Comparison of ENCODE assay signal across 8 mouse cellular contexts in the genomic region with DNA sequence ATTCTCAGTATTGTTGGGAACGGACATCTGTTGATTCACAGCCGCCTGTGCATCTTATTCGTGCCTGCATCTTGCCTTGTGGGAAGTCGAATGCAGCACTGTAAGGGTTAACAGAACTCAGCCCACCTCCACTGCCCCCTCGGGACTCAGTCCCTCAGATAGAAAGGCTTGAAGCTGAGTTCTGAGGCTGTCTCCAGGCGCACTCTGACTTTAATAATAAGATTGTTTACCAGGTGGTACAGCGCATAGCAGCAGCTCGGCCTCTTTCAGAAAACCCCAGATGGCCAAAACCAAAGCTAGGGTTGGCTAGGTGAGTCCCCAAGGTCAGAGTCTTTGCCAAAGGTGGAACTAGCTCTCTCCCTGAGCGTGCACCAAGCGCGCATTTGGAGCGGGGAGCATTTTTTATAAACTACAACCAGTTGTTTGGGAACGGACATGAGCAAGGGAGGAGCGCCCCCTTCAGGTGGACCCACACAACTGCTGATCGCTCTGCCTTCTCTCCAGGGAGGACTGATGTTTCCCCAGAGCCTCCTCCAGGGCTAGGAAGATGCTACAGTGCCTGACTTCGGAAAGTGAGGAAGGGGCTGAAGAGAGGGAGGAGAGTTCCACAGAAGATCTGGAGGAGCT. TPM values are rescaled to one million over a fixed set of nuclear protein-coding genes. Genes with fewer than 3 reads are reported as not detected.
DNase-seq lines count a peak whose midpoint lies in the region; ATAC-seq and TF ChIP-seq lines count a peak whose summit lies in the region.

A gene (plus strand): TSS at position 548 of the 627 bp plus-strand sequence.

- no peaks in the 10 kb centered on the region for H3K4me1 ChIP-seq in forebrain, embryonic 11.5 days (replicated peaks; ENCODE audit: control insufficient read depth, insufficient read depth, low read length)
- H3K4me1 ChIP-seq in hindbrain, postnatal 0 days (ENCODE audit: insufficient read depth, low read length): no peaks in the 10 kb centered on the region; the same call in 1 of the 2 replicates

- peak; percentile 54 for DNase-seq in CD4-positive, CD25-positive, alpha-beta regulatory T cell, adult 2 months (ENCODE audit: low read depth, low spot score)
- DNase-seq in brain, adult 2 months (ENCODE audit: low read depth, low spot score): peak; percentile 66
- peak; percentile 90 for DNase-seq in forebrain, embryonic 11.5 days (ENCODE audit: low spot score)
- peak; percentile 79 for DNase-seq in hindbrain, postnatal 0 days (ENCODE audit: low spot score)
- DNase-seq in left cerebral cortex, postnatal 14 days (ENCODE audit: low spot score in 2 of 2): peak; percentile 35 to 62
- DNase-seq in skeletal muscle tissue, adult 2 months (ENCODE audit: low read depth, low spot score): peak; percentile 26

- WGBS in forebrain, embryonic 11.5 days: 19% methylated on average over 16 of the region's 16 CpGs
- 17% methylated on average over 16 of the region's 16 CpGs for WGBS in hindbrain, postnatal 0 days

- no peak within 1 kb of the TSS for H3K4me3 ChIP-seq in forebrain, embryonic 11.5 days (ENCODE audit: low read depth, low read length)
- no peak within 1 kb of the TSS for H3K4me3 ChIP-seq in hindbrain, postnatal 0 days (ENCODE audit: low read length)

- no peaks in the 10 kb centered on the region for H3K9me3 ChIP-seq in forebrain, embryonic 11.5 days (ENCODE audit: control insufficient read depth, low read length)
- H3K9me3 ChIP-seq in hindbrain, postnatal 0 days (ENCODE audit: low read length): no peaks in the 10 kb centered on the region

- peak within 1 kb of the TSS; percentile 30; the same call in 1 of the 2 replicates for H3K4me2 ChIP-seq in forebrain, embryonic 11.5 days (ENCODE audit: low read depth, low read length, severe bottlenecking)
- H3K4me2 ChIP-seq in hindbrain, postnatal 0 days (ENCODE audit: low read depth, low read length): peak within 1 kb of the TSS; percentile 42

- ATAC-seq in CD4-positive, CD25-positive, alpha-beta regulatory T cell, adult 4 months: no peak
- ATAC-seq in forebrain, embryonic 11.5 days (replicated peaks; ENCODE audit: low FRiP score): no peak
- no peak for ATAC-seq in hindbrain, postnatal 0 days
- peak; percentile 71; the same call in 1 of the 2 replicates for ATAC-seq in megakaryocyte-erythroid progenitor cell, adult 5-6 weeks (replicated peaks; ENCODE audit: low FRiP score, low TSS enrichment, poor library complexity, severe bottlenecking)

- H3K27ac ChIP-seq in forebrain, embryonic 11.5 days (ENCODE audit: low read depth, low read length): no peak within 1 kb of the TSS
- no peak within 1 kb of the TSS for H3K27ac ChIP-seq in hindbrain, postnatal 0 days

- intact Hi-C loops in left cerebral cortex, postnatal 14 days (cut with DNase I): no loop called here

- peak; percentile 78 for TF ChIP-seq CTCF in hindbrain, postnatal 0 days (IDR thresholded peaks at IDR 0.05; ENCODE audit: low read depth)

- no peaks in the 10 kb centered on the region for H3K36me3 ChIP-seq in forebrain, embryonic 11.5 days (ENCODE audit: control insufficient read depth, insufficient read depth, low read length)
- no peaks in the 10 kb centered on the region for H3K36me3 ChIP-seq in hindbrain, postnatal 0 days (ENCODE audit: insufficient read depth, low read length)

- no peak within 1 kb of the TSS for H3K9ac ChIP-seq in forebrain, embryonic 11.5 days (ENCODE audit: low read length)
- no peak within 1 kb of the TSS for H3K9ac ChIP-seq in hindbrain, postnatal 0 days (replicated peaks; ENCODE audit: low read length)

- H3K27me3 ChIP-seq in forebrain, embryonic 11.5 days (ENCODE audit: control insufficient read depth, insufficient read depth, low read length): no peaks in the 10 kb centered on the region
- H3K27me3 ChIP-seq in hindbrain, postnatal 0 days (ENCODE audit: insufficient read depth, low read length): no peaks in the 10 kb centered on the region

RNA-seq across cellular contexts. Expression of the gene that starts here (rescaled TPM):
- polyA plus RNA-seq in CD4-positive, CD25-positive, alpha-beta regulatory T cell, adult 4 months (2017; shearing (Covaris generic)): not detected
- not detected in 2 replicates for polyA plus RNA-seq in forebrain, embryonic 11.5 days (2014; fragmentation: Nextera tagmentation; extraction: Ambion mirVana)
- total RNA-seq in hindbrain, postnatal 0 days (2014; rRNA removed): 0.43 and 0.52 TPM in 2 replicates
- 0.23 and 0.43 TPM in 2 replicates for polyA plus RNA-seq in hindbrain, postnatal 0 days (2015; fragmentation: Nextera tagmentation; extraction: Ambion mirVana)
- under 1 TPM; 0.18 to 0.27 TPM for total RNA-seq in left cerebral cortex, postnatal 14 days (2021)
- total RNA-seq in megakaryocyte-erythroid progenitor cell, adult 5-6 weeks (2014; fragmentation: Nextera tagmentation): not detected in 2 replicates
- not detected in 2 replicates for total RNA-seq in megakaryocyte-erythroid progenitor cell, adult 5-6 weeks (2017)

Comparison
In these comparisons a context has a peak if more than half of its experiments do, and no peak if none do; other contexts are left out.
1. Peak in DNase-seq and H3K4me2 ChIP-seq in forebrain, embryonic 11.5 days; RNA of the gene not detected or under 1 TPM.
2. Peak in DNase-seq and H3K4me2 ChIP-seq in hindbrain, postnatal 0 days; RNA of the gene not detected or under 1 TPM.
3. Peak in DNase-seq in left cerebral cortex, postnatal 14 days; RNA of the gene not detected or under 1 TPM.
4. Peak in ATAC-seq in megakaryocyte-erythroid progenitor cell, adult 5-6 weeks; RNA of the gene not detected or under 1 TPM.
5. DNase-seq: peak in every context shown above with its lines; median percentile 90 in forebrain, embryonic 11.5 days; 79 in hindbrain, postnatal 0 days; 66 in brain, adult 2 months; 54 in CD4-positive, CD25-positive, alpha-beta regulatory T cell, adult 2 months; 48 in left cerebral cortex, postnatal 14 days; 26 in skeletal muscle tissue, adult 2 months.